Mouse (Mus musculus) limb, embryonic 14.5 days (tissue): ENCODE data around the gene Rbks. TPM values are rescaled to one million over a fixed set of nuclear protein-coding genes. Genes with fewer than 3 reads are reported as not detected.

Experiments
- ATAC-seq: fragments of 200-750 bp; cut with Nextera tagmentation; 2 replicates; pipeline ENCODE4 v1.8.0; 2017; ENCODE audit warnings: low read depth, moderate number of reproducible peaks, moderate TSS enrichment; ENCODE audit not compliant: low FRiP score
- DNase-seq: peaks from one replicate; pipeline ENCODE4 v3.0.0-alpha.2; 2015; ENCODE audit warnings: low spot score
- H3K27ac ChIP-seq: fragments of 300-500 bp; sonication (generic); replicated peaks from 2 replicates; pipeline ENCODE4 v1.5.1; 2014; ENCODE audit warnings: low read depth, mild to moderate bottlenecking, low read length, moderate library complexity, mixed read lengths
- H3K27me3 ChIP-seq: fragments of 300-500 bp; sonication (generic); 2 replicates; pipeline ENCODE4 v1.6.1; 2014; ENCODE audit warnings: low read length, mixed read lengths; ENCODE audit not compliant: control insufficient read depth, insufficient read depth
- H3K36me3 ChIP-seq: fragments of 300-500 bp; sonication (generic); 2 replicates; pipeline ENCODE4 v1.6.1; 2014; ENCODE audit warnings: mild to moderate bottlenecking, low read length, moderate library complexity, mixed read lengths; ENCODE audit not compliant: control insufficient read depth, insufficient read depth
- H3K4me1 ChIP-seq: fragments of 300-500 bp; sonication (generic); 2 replicates; pipeline ENCODE4 v1.6.1; 2014; ENCODE audit warnings: antibody characterized with exemption, low read length, mixed read lengths; ENCODE audit not compliant: control insufficient read depth, insufficient read depth
- H3K4me2 ChIP-seq: fragments of 300-500 bp; sonication (generic); replicated peaks from 2 replicates; pipeline ENCODE4 v1.6.1; 2014; ENCODE audit warnings: low read depth, mild to moderate bottlenecking, low read length, moderate library complexity; ENCODE audit not compliant: severe bottlenecking
- H3K4me3 ChIP-seq: fragments of 300-500 bp; sonication (generic); replicated peaks from 2 replicates; pipeline ENCODE4 v1.5.1; 2014; ENCODE audit warnings: low read length
- H3K9ac ChIP-seq: fragments of 300-500 bp; sonication (generic); 2 replicates; pipeline ENCODE4 v1.6.1; 2014; ENCODE audit warnings: mild to moderate bottlenecking, low read depth, low read length, moderate library complexity; ENCODE audit not compliant: severe bottlenecking
- H3K9me3 ChIP-seq: fragments of 300-500 bp; sonication (generic); 2 replicates; pipeline ENCODE4 v1.6.1; 2016; ENCODE audit warnings: low read length; ENCODE audit not compliant: control insufficient read depth
- POLR2A ChIP-seq: fragments of 200-500 bp; IDR thresholded peaks from 2 replicates; pipeline ENCODE4 v1.8.0; 2012; ENCODE audit warnings: inconsistent platforms, mild to moderate bottlenecking, moderate library complexity, borderline replicate concordance; ENCODE audit not compliant: insufficient read depth, insufficient read length; ENCODE audit errors: extremely low read depth
- WGBS: fragments of 180-500 bp; shearing (Covaris S2); extraction: QIAGEN DNeasy Blood & Tissue Kit; methylation state at CpG from one replicate; pipeline ENCODE4 v1.1.7; 2014; 5-methylcytosine and 5-hydroxymethylcytosine counted together
- polyA plus RNA-seq, 2 experiments: library from polyadenylated mRNA; depleted of rRNA in 1 of 2; stranded (reverse) in 1 of 2; unstranded in 1 of 2; fragments of >200 nt; fragmentation: Nextera tagmentation in 1 of 2; extraction: Ambion mirVana in 1 of 2; gene quantifications; 2 replicates each; pipeline versions ENCODE4 v1.2.1 to v1.2.3; 2012 to 2014

Gene Rbks
- 1.5 and 1.9 TPM in 2 replicates for polyA plus RNA-seq (2012; rRNA removed)
- 2.2 and 3.0 TPM in 2 replicates for polyA plus RNA-seq (2014; fragmentation: Nextera tagmentation; extraction: Ambion mirVana)

DNA sequence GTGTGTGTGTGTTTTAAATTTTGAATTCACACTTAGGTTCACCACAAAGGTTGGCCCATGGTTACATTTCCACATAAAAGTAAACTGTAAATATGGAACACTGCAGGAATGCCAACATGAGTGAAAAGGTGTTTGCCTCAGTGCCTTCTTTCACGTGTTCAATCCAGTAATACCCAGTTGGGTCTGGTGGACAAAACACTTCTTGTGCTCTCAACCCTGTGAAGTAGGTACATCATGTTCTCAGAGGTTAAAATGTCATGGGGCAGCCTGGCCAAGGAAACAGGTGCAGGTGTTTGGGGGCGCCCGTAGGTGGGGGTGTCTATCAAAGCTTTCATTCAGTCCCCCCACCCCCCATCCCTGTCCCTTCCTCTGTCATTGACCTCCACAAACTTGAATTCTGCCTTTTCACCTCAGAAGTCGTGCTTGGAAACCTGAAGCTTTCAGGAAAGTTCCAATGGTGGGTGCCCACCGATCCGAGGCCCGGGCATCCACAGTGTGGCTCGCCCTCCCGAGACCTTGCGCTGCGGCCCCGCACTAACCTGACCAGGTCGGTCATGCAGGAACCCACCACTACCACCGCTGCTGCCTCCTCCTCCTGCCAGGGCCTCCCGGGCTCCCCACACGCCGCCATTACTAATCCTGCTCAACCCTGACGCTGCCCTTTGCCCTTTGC lies at the start of gene Rbks:
Rbks (minus strand) TSS at position 657 of the 673 bp plus-strand sequence.
- WGBS = 10% methylated on average over 16 of the region's 18 CpGs
- H3K4me2 ChIP-seq = peak within 1 kb of the TSS; percentile 75
- H3K4me3 ChIP-seq = peak within 1 kb of the TSS; percentile 73
- no peak for TF ChIP-seq POLR2A
- 0 out of 2 replicates have a peak, but pooled peaks cover 3% of the 10 kb centered on the region for H3K36me3 ChIP-seq
- DNase-seq (no peak), ATAC-seq (no peak)
- H3K27ac ChIP-seq = peak within 1 kb of the TSS; percentile 86
- H3K9me3 ChIP-seq = no peaks in the 10 kb centered on the region
- no peaks in the 10 kb centered on the region for H3K27me3 ChIP-seq
- peaks cover 4% of the 10 kb centered on the region for H3K4me1 ChIP-seq
- H3K9ac ChIP-seq = peak within 1 kb of the TSS; percentile 80

DNA sequence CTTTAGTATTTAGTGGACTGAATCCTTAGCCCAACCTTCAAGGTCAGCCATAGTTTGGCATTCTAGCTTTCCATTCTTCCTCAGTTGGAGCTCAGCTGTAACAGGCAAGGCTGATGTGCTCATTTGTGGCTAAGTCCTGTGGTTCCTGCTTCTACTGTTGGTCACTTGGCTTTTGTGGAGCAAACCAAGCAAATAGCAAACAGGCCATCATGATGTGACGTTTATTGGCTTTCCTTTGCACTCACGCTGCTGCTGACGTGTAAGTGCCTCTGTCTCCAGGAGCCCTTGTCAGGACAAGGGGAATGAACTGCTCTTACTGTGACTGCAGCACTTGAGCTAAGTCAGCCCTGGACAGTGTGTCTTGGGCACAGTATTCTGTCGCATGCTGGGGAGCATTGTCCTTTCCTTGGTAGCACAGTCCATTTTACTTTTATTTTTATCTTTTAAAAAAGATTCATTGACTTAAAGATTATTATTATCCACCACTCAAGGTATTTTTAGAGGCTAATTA lies 45.1 kb upstream of the Rbks start:
- ATAC-seq (no peak), DNase-seq (no peak)
- H3K4me2 ChIP-seq = no peak overlapping the region
- TF ChIP-seq POLR2A = no peak
- no peak overlapping the region for H3K27ac ChIP-seq
- WGBS = 47% methylated on average over 4 of the region's 4 CpGs
- no peak overlapping the region for H3K9ac ChIP-seq
- H3K27me3 ChIP-seq = no peaks in the 10 kb centered on the region
- H3K4me3 ChIP-seq = no peak overlapping the region
- H3K36me3 ChIP-seq = no peaks in the 10 kb centered on the region
- H3K9me3 ChIP-seq = no peaks in the 10 kb centered on the region
- H3K4me1 ChIP-seq = no peaks in the 10 kb centered on the region

DNA sequence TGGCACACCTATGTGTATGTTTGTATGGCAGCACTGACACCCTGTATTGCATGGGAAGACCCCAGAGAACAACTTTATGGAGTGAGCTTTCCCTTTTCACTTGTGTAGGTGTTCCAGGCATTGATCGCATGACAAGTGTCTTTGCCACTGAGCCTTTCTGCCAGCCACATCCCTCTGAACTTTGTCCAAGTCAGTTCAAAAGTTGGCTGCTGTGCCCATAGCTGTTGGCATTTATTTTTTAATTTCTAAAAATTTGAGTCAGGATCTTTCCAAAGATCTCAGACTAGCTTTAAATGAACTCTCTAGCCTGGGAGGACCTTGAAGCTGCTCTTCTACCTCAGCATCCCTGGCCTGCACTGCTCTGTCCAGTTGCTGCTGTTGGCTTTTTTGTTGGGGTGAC lies 44.5 kb upstream of the Rbks start:
- no peak overlapping the region for H3K27ac ChIP-seq
- 100% methylated on average over 1 of the region's 1 CpGs for WGBS
- no peak overlapping the region for H3K4me3 ChIP-seq
- no peaks in the 10 kb centered on the region for H3K27me3 ChIP-seq
- no peaks in the 10 kb centered on the region for H3K4me1 ChIP-seq
- no peak for TF ChIP-seq POLR2A
- no peak overlapping the region for H3K4me2 ChIP-seq
- no peaks in the 10 kb centered on the region for H3K36me3 ChIP-seq
- no peak overlapping the region for H3K9ac ChIP-seq
- ATAC-seq = no peak
- DNase-seq = no peak
- H3K9me3 ChIP-seq = no peaks in the 10 kb centered on the region

DNA sequence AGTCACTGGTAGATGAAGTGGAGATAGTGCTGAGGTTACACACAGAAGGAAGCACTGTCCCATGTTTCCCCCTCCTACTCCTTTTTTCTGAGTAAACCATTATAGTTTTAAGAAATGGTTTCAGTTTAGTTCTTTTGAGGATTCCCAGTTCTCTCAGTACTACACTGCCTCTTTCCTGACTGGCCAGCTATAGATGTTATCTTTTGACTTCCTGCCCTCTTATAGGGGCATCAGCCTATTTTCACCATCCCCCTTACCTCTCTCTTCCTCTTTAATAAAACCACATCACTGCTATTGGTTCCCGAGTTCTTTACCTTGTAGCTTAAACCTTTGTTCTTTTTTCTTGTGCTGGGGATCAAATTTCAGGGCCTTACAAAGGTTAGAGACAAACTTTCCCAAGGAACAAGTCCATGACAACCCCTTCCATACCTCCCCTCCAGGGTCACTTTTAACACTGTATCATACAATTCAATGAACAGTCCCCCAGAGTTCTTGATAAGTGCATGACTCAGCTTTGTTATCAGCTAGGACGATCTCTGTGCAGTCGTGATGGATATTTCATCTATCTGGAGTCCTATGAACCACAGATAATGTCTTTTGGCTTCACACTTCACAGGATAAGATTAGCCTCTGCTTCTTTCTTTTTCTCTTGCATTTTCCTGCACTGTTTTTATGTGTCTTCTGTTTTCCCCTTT lies 35.4 kb upstream of the Rbks start:
- no peaks in the 10 kb centered on the region for H3K36me3 ChIP-seq
- no peak for TF ChIP-seq POLR2A
- no peak overlapping the region for H3K9ac ChIP-seq
- no peak overlapping the region for H3K4me2 ChIP-seq
- no peaks in the 10 kb centered on the region for H3K27me3 ChIP-seq
- 33% methylated on average over 3 of the region's 3 CpGs for WGBS
- no peaks in the 10 kb centered on the region for H3K9me3 ChIP-seq
- no peak for DNase-seq
- H3K27ac ChIP-seq = no peak overlapping the region
- ATAC-seq = no peak
- H3K4me3 ChIP-seq = no peak overlapping the region
- H3K4me1 ChIP-seq = no peaks in the 10 kb centered on the region

DNA sequence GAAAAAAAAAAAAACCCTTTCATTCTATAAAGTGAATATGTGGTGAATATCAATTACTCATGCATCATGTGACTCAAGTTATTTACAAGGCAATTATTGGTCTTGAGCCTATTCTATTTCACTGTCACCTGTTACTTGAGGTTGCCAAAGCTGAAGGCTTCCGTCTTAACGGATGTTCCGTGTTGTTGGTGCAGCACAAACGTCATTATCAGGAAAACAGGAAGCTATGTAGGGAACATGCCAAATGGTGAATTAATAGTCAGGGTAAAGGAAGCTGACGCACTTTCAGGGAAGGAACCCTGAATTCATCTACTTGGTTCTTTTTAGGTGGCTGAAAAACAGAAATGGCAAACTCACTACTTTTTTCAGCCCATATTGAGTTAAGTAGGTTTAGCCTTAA lies 30.0 kb upstream of the Rbks start:
- Histone ChIP-seq H3K4me1 (no peaks in the 10 kb centered on the region), H3K9ac (no peak overlapping the region), H3K36me3 (no peaks in the 10 kb centered on the region), H3K27me3 (no peaks in the 10 kb centered on the region), H3K4me3 (no peak overlapping the region), H3K27ac (no peak overlapping the region), H3K9me3 (no peaks in the 10 kb centered on the region), H3K4me2 (no peak overlapping the region)
- TF ChIP-seq POLR2A = no peak
- ATAC-seq (no peak), DNase-seq (no peak)
- 82% methylated on average over 5 of the region's 5 CpGs for WGBS
